Mouse (Mus musculus): Measurements from ENCODE around the gene Hist1h2bb.

- no peak for TF ChIP-seq CTCF (IDR thresholded peaks at IDR 0.05; ENCODE audit: control insufficient read depth, insufficient read depth, insufficient read length)
- TF ChIP-seq USF1 (IDR thresholded peaks at IDR 0.05; ENCODE audit: low read depth), result no peak
These were observed 32.5 kb downstream of the Hist1h2bb start for GRCm38 (mm10) chr13:23779025-23779424.
